Mouse (Mus musculus) stomach, embryonic 16.5 days (tissue): ENCODE measurements at regions not wholly inside any gene's neighbourhood (a gene's known extent, or its start where the extent isn't known, plus 50 kb on each side); places are given as distances from the start of the nearest gene placed in this dataset.

ENCODE experiments used
- ATAC-seq: fragments of 200-750 bp; cut with Nextera tagmentation; 2 replicates; pipeline ENCODE4 v1.8.0; 2017; ENCODE audit warnings: moderate number of reproducible peaks, moderate TSS enrichment; ENCODE audit not compliant: insufficient read depth, low FRiP score
- H3K27ac ChIP-seq: fragments of 300-500 bp; sonication (generic); 2 replicates; pipeline ENCODE4 v1.5.1; 2014; ENCODE audit warnings: low read length
- H3K27me3 ChIP-seq: fragments of 300-500 bp; sonication (generic); 2 replicates; pipeline ENCODE4 v1.6.1; 2014; ENCODE audit warnings: low read length, control low read depth, mixed read lengths; ENCODE audit not compliant: control insufficient read depth, insufficient read depth
- H3K36me3 ChIP-seq: fragments of 300-500 bp; sonication (generic); 2 replicates; pipeline ENCODE4 v1.6.1; 2014; ENCODE audit warnings: low read length; ENCODE audit not compliant: control insufficient read depth, insufficient read depth
- H3K4me1 ChIP-seq: fragments of 300-500 bp; sonication (generic); 2 replicates; pipeline ENCODE4 v1.6.1; 2014; ENCODE audit warnings: low read length, control low read depth, mixed read lengths; ENCODE audit not compliant: control insufficient read depth, insufficient read depth
- H3K4me2 ChIP-seq: fragments of 300-500 bp; sonication (generic); 2 replicates; pipeline ENCODE4 v1.6.1; 2014; ENCODE audit warnings: low read depth, low read length, mixed read lengths
- H3K4me3 ChIP-seq: fragments of 300-500 bp; sonication (generic); replicated peaks from 2 replicates; pipeline ENCODE4 v1.5.1; 2014; ENCODE audit warnings: mild to moderate bottlenecking, low read length
- H3K9ac ChIP-seq: fragments of 300-500 bp; sonication (generic); 2 replicates; pipeline ENCODE4 v1.6.1; 2014; ENCODE audit warnings: low read length
- H3K9me3 ChIP-seq: fragments of 300-500 bp; sonication (generic); replicated peaks from 2 replicates; pipeline ENCODE4 v1.6.1; 2016; ENCODE audit warnings: low read length, control low read depth; ENCODE audit not compliant: control insufficient read depth
- WGBS: fragments of 180-500 bp; shearing (Covaris S2); extraction: QIAGEN DNeasy Blood & Tissue Kit; methylation state at CpG from one replicate; pipeline ENCODE4 v1.1.7; 2014; 5-methylcytosine and 5-hydroxymethylcytosine counted together

DNA sequence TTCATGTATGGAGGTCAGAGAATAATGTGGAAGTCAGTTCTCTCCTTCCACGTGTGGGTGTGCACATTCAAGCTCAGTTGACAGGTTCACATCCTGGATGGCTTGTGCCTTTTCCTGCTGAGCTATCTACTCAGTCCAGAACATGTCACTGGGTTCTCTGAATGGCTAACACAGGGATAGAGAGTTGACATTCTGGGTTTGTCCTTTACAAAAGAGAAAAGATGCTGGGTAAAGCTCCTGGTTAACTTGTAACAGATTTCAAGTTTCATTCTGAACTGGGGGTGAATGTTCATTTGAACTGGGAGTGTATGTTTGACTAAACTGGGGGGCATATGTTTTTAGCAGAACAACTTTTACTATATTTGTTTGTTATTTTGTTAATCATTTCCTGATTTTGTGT lies 133.0 kb downstream of the Tmem17 start:
- Histone ChIP-seq H3K4me2 (no peak overlapping the region), H3K36me3 (no peaks in the 10 kb centered on the region), H3K9me3 (no peaks in the 10 kb centered on the region), H3K9ac (no peak overlapping the region), H3K4me1 (peaks cover 4% of the 10 kb centered on the region; the same call in 1 of the 2 replicates), H3K27me3 (no peaks in the 10 kb centered on the region), H3K4me3 (no peak overlapping the region), H3K27ac (no peak overlapping the region)
- 43% methylated on average over 1 of the region's 1 CpGs for WGBS
- ATAC-seq, result no peak

DNA sequence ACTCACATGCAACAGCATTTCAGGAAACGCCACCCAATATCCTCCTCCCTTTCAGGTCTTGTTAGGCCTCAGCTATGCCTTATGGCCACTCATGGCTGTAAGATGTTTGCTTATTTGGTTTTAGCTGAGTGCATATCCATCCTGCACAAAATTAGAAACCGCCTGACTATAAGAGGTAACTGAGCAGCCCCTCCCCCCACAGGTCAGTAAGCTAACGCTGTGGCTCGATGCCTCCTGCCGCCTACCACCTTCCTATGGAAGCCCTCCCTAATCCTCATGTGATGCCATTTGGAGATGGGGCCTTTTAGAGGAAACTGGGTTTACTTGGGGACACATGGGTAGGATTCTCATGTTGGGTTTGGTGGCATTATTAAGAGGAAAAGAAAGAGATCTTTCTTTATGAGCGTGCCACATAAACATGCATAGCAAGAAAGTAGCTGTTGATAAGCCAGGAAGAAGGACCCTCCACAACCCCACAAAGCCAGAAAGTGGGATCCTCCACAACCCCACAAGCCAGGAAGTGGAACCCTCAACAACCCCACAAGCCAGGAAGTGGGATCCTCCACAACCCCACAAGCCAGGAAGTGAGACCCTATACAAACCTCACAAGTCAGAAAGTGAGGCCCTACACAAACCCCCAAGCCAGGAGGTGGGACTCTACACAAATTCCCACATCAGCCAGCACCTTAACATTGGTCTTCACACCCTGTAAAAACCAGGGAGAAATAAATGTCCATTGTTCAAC lies 134.5 kb downstream of the Tmem17 start:
- Histone ChIP-seq H3K36me3 (no peaks in the 10 kb centered on the region), H3K4me1 (peaks cover 4% of the 10 kb centered on the region; the same call in 1 of the 2 replicates), H3K27ac (no peak overlapping the region), H3K9me3 (no peaks in the 10 kb centered on the region), H3K27me3 (no peaks in the 10 kb centered on the region), H3K9ac (no peak overlapping the region), H3K4me2 (no peak overlapping the region), H3K4me3 (no peak overlapping the region)
- ATAC-seq, result no peak
- 77% methylated on average over 6 of the region's 6 CpGs for WGBS

DNA sequence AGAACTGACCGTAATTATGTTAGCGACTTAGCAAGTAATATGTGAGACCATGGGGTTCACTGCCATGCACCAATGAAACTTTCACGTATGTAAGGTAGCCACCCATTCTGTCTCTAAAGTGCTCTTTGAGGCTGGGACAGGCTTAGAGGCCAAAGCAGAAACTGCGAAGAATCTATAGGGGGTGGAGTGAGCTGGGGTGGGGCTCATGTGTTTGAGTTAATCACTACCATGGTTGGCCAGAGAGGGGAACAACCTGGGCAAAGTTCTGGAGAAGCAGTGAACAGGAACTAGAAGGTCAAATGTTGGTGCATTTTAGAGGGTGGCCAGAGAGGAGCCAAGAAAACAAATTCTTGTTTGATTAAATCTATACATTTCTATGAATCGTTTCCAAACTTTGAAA lies 136.4 kb downstream of the Tmem17 start:
- 77% methylated on average over 5 of the region's 5 CpGs for WGBS
- Histone ChIP-seq H3K4me2 (no peak overlapping the region), H3K36me3 (no peaks in the 10 kb centered on the region), H3K9ac (no peak overlapping the region), H3K27me3 (no peaks in the 10 kb centered on the region), H3K4me3 (no peak overlapping the region), H3K27ac (no peak overlapping the region), H3K9me3 (no peaks in the 10 kb centered on the region), H3K4me1 (peaks cover 4% of the 10 kb centered on the region; the same call in 1 of the 2 replicates)
- ATAC-seq, result no peak

DNA sequence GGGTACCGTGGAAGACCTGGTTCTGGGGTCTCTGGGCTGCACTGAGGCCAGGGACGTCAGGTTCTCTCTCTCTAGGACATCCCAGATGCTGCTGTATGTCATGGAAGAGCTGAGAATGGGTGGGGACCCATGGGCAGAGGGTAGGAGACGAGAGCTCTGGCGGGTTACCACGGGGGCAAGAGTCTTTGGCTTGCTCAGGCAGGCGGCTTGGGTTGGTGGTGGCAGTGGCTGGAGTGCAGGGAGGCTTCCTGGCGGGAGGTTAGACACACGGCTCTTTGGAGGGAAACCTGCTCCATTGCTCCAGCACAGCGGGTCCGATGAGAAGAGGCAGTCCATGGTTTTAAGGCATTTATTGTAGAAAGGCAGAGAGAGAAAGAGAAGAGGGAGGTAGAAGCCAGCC lies 138.9 kb downstream of the Tmem17 start:
- Histone ChIP-seq H3K9ac (no peak overlapping the region), H3K36me3 (no peaks in the 10 kb centered on the region), H3K4me2 (no peak overlapping the region), H3K4me1 (no peaks in the 10 kb centered on the region), H3K27ac (no peak overlapping the region), H3K27me3 (no peaks in the 10 kb centered on the region), H3K9me3 (no peaks in the 10 kb centered on the region), H3K4me3 (no peak overlapping the region)
- WGBS, result 89% methylated on average over 10 of the region's 10 CpGs
- ATAC-seq, result no peak

DNA sequence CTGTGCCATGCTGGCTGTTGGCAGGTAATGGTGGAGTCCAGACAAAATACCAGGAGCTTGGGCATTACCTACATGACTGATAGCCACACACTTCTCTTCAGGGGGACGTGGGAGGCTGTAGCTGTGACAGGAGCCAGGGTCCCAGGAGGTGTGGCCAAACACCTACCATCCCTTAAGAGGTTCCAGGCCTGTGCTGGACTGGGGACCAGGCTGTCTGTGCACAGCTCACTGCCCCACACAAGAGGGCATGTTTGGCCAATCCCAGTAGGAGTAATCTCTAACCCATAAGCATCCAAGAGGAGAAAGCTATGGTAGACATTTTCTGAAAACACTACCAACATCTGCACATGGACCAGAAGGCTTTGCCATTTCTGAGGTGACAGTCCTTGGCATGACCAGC lies 139.4 kb downstream of the Tmem17 start:
- Histone ChIP-seq H3K27me3 (no peaks in the 10 kb centered on the region), H3K9me3 (no peaks in the 10 kb centered on the region), H3K9ac (no peak overlapping the region), H3K4me1 (no peaks in the 10 kb centered on the region), H3K36me3 (no peaks in the 10 kb centered on the region), H3K4me2 (no peak overlapping the region), H3K27ac (no peak overlapping the region), H3K4me3 (no peak overlapping the region)
- 57% methylated on average over 1 of the region's 1 CpGs for WGBS
- no peak for ATAC-seq

DNA sequence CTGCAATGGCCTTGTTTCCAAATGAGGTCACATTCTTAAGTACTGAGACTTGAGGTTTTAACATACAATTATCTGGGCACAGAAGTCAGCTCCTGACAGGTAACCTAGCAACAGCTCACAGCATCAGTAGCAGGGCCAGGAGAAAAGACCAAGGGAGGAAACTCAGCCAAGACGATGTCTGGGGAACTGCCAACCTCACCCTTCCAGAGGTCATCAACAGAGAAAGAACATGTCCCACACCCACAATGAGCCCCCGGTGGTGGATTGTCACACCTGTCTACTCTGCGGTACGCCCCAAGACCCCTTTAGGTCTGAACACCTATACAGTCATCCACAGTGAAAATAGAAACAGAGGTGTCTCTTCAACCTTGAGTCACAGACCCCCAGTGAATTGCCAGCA lies 140.0 kb downstream of the Tmem17 start:
- H3K27me3 ChIP-seq, result no peaks in the 10 kb centered on the region
- 81% methylated on average over 4 of the region's 4 CpGs for WGBS
- no peaks in the 10 kb centered on the region for H3K9me3 ChIP-seq
- ATAC-seq, result no peak
- no peaks in the 10 kb centered on the region for H3K4me1 ChIP-seq
- no peak overlapping the region for H3K9ac ChIP-seq
- no peak overlapping the region for H3K4me2 ChIP-seq
- H3K36me3 ChIP-seq, result no peaks in the 10 kb centered on the region
- H3K4me3 ChIP-seq, result no peak overlapping the region
- H3K27ac ChIP-seq, result no peak overlapping the region

DNA sequence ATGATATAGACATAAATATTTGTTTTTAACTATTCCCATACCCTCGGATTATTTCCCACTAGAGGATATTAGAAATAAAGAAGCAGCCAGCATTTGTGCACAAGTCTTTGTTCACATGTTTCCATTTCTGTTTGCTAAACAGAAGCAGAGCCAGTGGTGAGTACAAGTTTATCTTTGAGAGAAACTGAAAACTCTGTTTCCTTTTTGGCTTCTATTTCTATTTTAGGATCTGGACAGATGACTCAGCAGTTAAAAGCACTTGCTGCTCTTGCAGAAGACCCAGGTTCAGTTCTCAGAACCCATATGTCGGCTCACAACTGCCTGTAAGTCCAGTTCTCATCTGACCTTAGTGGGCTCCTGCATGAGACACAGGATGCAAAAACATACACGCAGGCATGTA lies 141.0 kb downstream of the Tmem17 start:
- H3K27ac ChIP-seq, result no peak overlapping the region
- no peaks in the 10 kb centered on the region for H3K27me3 ChIP-seq
- 53% methylated on average over 3 of the region's 3 CpGs for WGBS

DNA sequence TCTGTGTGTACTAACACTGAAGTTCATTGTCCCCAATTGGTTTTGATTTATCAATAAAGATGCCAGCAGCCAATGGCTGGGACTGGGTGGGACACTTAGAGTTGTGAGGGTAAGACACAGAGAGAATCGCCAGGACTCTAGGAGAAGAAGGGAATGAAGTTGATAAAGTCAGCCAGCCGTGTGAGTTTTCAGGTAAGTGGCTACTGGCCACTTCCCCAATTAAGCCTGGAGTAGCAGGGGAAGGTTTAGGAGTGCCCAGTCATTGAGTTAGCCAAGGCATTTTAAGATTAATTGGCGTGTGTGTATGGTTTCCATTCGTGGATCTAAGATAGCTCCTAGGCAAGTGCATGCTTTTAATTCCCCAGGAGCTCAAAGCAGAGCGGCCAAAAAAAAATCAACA lies 141.5 kb downstream of the Tmem17 start:
- Histone ChIP-seq H3K4me2 (no peak overlapping the region), H3K9ac (no peak overlapping the region), H3K9me3 (no peaks in the 10 kb centered on the region), H3K27ac (no peak overlapping the region), H3K36me3 (no peaks in the 10 kb centered on the region), H3K4me1 (no peaks in the 10 kb centered on the region), H3K4me3 (no peak overlapping the region), H3K27me3 (no peaks in the 10 kb centered on the region)
- 73% methylated on average over 5 of the region's 5 CpGs for WGBS
- ATAC-seq, result no peak

More for the DNA sequence above, 141.0 kb downstream of the Tmem17 start:
- Histone ChIP-seq H3K36me3 (no peaks in the 10 kb centered on the region), H3K9ac (no peak overlapping the region), H3K4me2 (no peak overlapping the region), H3K4me3 (no peak overlapping the region), H3K4me1 (no peaks in the 10 kb centered on the region), H3K9me3 (no peaks in the 10 kb centered on the region)
- ATAC-seq, result no peak

DNA sequence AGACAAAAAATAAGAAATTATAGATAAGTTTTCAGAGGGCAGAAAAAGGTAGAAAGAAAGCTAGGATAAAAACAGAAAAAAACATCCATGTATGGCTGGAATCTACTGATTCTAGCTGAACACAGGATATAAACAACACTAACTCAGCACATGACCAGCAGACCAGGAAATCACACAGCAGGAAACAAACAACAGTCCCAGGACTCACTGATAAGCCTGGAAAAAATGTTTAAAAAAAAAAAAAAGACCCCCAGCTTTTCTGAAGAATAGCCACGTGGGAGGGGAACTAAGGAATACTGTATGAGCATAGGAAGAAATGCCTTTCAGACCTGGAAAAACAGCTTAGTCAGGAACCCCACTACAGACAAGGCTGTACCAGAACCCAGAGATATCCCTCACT lies 145.7 kb downstream of the Tmem17 start:
- no peak for ATAC-seq
- Histone ChIP-seq H3K9ac (no peak overlapping the region), H3K4me2 (no peak overlapping the region), H3K36me3 (no peaks in the 10 kb centered on the region), H3K9me3 (no peaks in the 10 kb centered on the region), H3K27ac (no peak overlapping the region), H3K4me1 (peaks cover 7% of the 10 kb centered on the region), H3K27me3 (no peaks in the 10 kb centered on the region), H3K4me3 (no peak overlapping the region)
- 15% methylated on average over 1 of the region's 1 CpGs for WGBS
